Mouse (Mus musculus): ENCODE data around the gene Acot1. TPM values are rescaled to one million over a fixed set of nuclear protein-coding genes. Genes with fewer than 3 reads are reported as not detected.

The Acot1 gene
- polyA plus RNA-seq, 1 experiment from 2014 or later = 43.9 TPM

GRCm38 (mm10) chr12:84063833-84064232 lies 54.5 kb downstream of the Acot1 start:
- H3K9me3 ChIP-seq = no peaks in the 10 kb centered on the region
- WGBS = 79% methylated on average over 2 of the region's 2 CpGs
- H3K4me1 ChIP-seq (replicated peaks) = no peaks in the 10 kb centered on the region
- peaks cover 27% of the 10 kb centered on the region for H3K27me3 ChIP-seq
- no peaks in the 10 kb centered on the region for H3K36me3 ChIP-seq
- no peak overlapping the region for H3K9ac ChIP-seq (replicated peaks)
- H3K4me2 ChIP-seq = no peak overlapping the region
- no peak for ATAC-seq (ENCODE audit: insufficient number of reproducible peaks, insufficient read depth, low FRiP score, low TSS enrichment, low read depth)
- H3K27ac ChIP-seq = no peak overlapping the region
- H3K4me3 ChIP-seq (replicated peaks) = no peak overlapping the region

GRCm38 (mm10) chr12:84064621-84065020 lies 55.3 kb downstream of the Acot1 start:
- 70% methylated on average over 8 of the region's 8 CpGs for WGBS
- Histone ChIP-seq H3K36me3 (no peaks in the 10 kb centered on the region), H3K27ac (no peak overlapping the region), H3K4me3 (replicated peaks) (no peak overlapping the region), H3K4me1 (replicated peaks) (no peaks in the 10 kb centered on the region), H3K9me3 (no peaks in the 10 kb centered on the region), H3K27me3 (peaks cover 35% of the 10 kb centered on the region), H3K9ac (replicated peaks) (no peak overlapping the region), H3K4me2 (no peak overlapping the region)
- ATAC-seq (ENCODE audit: insufficient number of reproducible peaks, insufficient read depth, low FRiP score, low TSS enrichment, low read depth) = no peak

- no peak overlapping the region for H3K9ac ChIP-seq (replicated peaks)
- H3K4me1 ChIP-seq (replicated peaks) = no peaks in the 10 kb centered on the region
- peaks cover 53% of the 10 kb centered on the region for H3K27me3 ChIP-seq
- ATAC-seq (ENCODE audit: insufficient number of reproducible peaks, insufficient read depth, low FRiP score, low TSS enrichment, low read depth) = no peak
- no peaks in the 10 kb centered on the region for H3K9me3 ChIP-seq
- no peak overlapping the region for H3K4me2 ChIP-seq
- no peaks in the 10 kb centered on the region for H3K36me3 ChIP-seq
- WGBS = 78% methylated on average over 4 of the region's 4 CpGs
- H3K27ac ChIP-seq = no peak overlapping the region
- no peak overlapping the region for H3K4me3 ChIP-seq (replicated peaks)
These were observed 58.5 kb downstream of the Acot1 start for GRCm38 (mm10) chr12:84067752-84068151.

Other genes starting within 250 kb of the Acot1 start
- gene Papln, start 245.9 kb upstream of the Acot1 start, polyA plus RNA-seq (2016; fragmentation: Nextera tagmentation; extraction: Ambion mirVana) = 0.32 and 0.36 TPM in 2 replicates
- 42.0 and 42.1 TPM in 2 replicates for gene Numb, start 87.6 kb upstream of the Acot1 start, polyA plus RNA-seq (2016; fragmentation: Nextera tagmentation; extraction: Ambion mirVana)
- 21.7 and 21.9 TPM in 2 replicates for gene Riox1, start 58.9 kb upstream of the Acot1 start, polyA plus RNA-seq (2016; fragmentation: Nextera tagmentation; extraction: Ambion mirVana)
- not detected in 2 replicates for gene Heatr4, start 24.6 kb upstream of the Acot1 start, polyA plus RNA-seq (2016; fragmentation: Nextera tagmentation; extraction: Ambion mirVana)
- gene Acot2, start 21.6 kb upstream of the Acot1 start, polyA plus RNA-seq (2016; fragmentation: Nextera tagmentation; extraction: Ambion mirVana) = 17.8 and 21.9 TPM in 2 replicates
- gene Acot4, start 28.9 kb downstream of the Acot1 start, polyA plus RNA-seq (2016; fragmentation: Nextera tagmentation; extraction: Ambion mirVana) = 0.14 and 0.39 TPM in 2 replicates
- not detected in 2 replicates for gene Gm49366, start 29.4 kb downstream of the Acot1 start, polyA plus RNA-seq (2016; fragmentation: Nextera tagmentation; extraction: Ambion mirVana)
- 0.59 and 0.66 TPM in 2 replicates for gene Acot3, start 42.7 kb downstream of the Acot1 start, polyA plus RNA-seq (2016; fragmentation: Nextera tagmentation; extraction: Ambion mirVana)
- gene Acot5, start 59.8 kb downstream of the Acot1 start, polyA plus RNA-seq (2016; fragmentation: Nextera tagmentation; extraction: Ambion mirVana) = not detected in 2 replicates
- gene Acot6, start 91.2 kb downstream of the Acot1 start, polyA plus RNA-seq (2016; fragmentation: Nextera tagmentation; extraction: Ambion mirVana) = 0.83 and 0.98 TPM in 2 replicates
- 6.2 and 7.7 TPM in 2 replicates for gene Dnal1, start 104.9 kb downstream of the Acot1 start, polyA plus RNA-seq (2016; fragmentation: Nextera tagmentation; extraction: Ambion mirVana)
- gene Pnma1, start 139.0 kb downstream of the Acot1 start, polyA plus RNA-seq (2016; fragmentation: Nextera tagmentation; extraction: Ambion mirVana) = 1.2 and 1.3 TPM in 2 replicates
- 7.0 and 8.6 TPM in 2 replicates for gene Elmsan1, start 209.4 kb downstream of the Acot1 start, polyA plus RNA-seq (2016; fragmentation: Nextera tagmentation; extraction: Ambion mirVana)

Measured in limb, embryonic 12.5 days (tissue).